Comparison of ENCODE assay signal across 11 mouse cellular contexts in the genomic region with DNA sequence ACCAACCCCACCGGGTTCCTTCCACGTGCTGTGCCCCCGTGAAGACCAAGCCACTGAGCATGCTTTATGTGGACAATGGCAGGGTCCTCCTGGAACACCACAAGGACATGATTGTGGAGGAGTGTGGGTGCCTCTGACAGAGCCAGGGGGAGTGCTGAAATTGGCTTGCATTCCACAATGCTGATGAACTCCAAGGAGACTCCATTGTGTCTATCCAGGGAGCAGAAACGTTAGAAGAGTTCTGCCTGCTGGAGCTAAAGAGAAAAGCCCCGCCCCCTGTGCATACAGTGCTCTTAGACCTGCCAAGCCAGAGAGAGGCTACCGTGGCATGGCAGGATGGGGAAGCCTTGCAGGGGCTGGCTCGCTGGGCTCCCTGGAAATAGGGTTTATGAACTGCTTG. TPM values are rescaled to one million over a fixed set of nuclear protein-coding genes. Genes with fewer than 3 reads are reported as not detected.
DNase-seq lines count a peak whose midpoint lies in the region; ATAC-seq and TF ChIP-seq lines count a peak whose summit lies in the region.
"Had no signal": no experiment of that assay in that cellular context is flagged by ENCODE, and none has a peak within 500 bp of the region (broad histone marks: within the 10 kb centered on the region; RNA-seq: fewer than 3 reads in every experiment).

No protein-coding gene starts in this region.

- H3K9me3 ChIP-seq in kidney, postnatal 0 days (replicated peaks; ENCODE audit: low read length), result no peaks in the 10 kb centered on the region
- no peaks in the 10 kb centered on the region for H3K9me3 ChIP-seq in embryonic facial prominence, embryonic 13.5 days
- H3K9me3 ChIP-seq in midbrain, embryonic 12.5 days, result no peaks in the 10 kb centered on the region
- H3K9me3 ChIP-seq: neural tube, embryonic 12.5 days had no signal

- H3K4me1 ChIP-seq in kidney, postnatal 0 days (replicated peaks; ENCODE audit: insufficient read depth, low read length), result no peaks in the 10 kb centered on the region
- H3K4me1 ChIP-seq in embryonic facial prominence, embryonic 13.5 days, result peaks cover 12% of the 10 kb centered on the region
- peaks cover 12% of the 10 kb centered on the region for H3K4me1 ChIP-seq in midbrain, embryonic 12.5 days

- WGBS in kidney, postnatal 0 days, result 21% methylated on average over 7 of the region's 7 CpGs
- 32% methylated on average over 7 of the region's 7 CpGs for WGBS in embryonic facial prominence, embryonic 13.5 days
- 33% methylated on average over 7 of the region's 7 CpGs for WGBS in midbrain, embryonic 12.5 days

- no peak for ATAC-seq in kidney, postnatal 0 days (replicated peaks; ENCODE audit: low FRiP score, low read depth)
- ATAC-seq in embryonic facial prominence, embryonic 13.5 days (ENCODE audit: insufficient number of reproducible peaks, insufficient read depth, low FRiP score, low TSS enrichment, low read depth), result no peak
- 0 out of 2 replicates have a peak, but pooled peaks have one; percentile 27 for ATAC-seq in midbrain, embryonic 12.5 days (ENCODE audit: low FRiP score, low read depth)

- no peak overlapping the region for H3K4me2 ChIP-seq in kidney, postnatal 0 days (ENCODE audit: low read length)
- H3K4me2 ChIP-seq in embryonic facial prominence, embryonic 13.5 days, result peak overlapping the region; percentile 37
- no peak overlapping the region for H3K4me2 ChIP-seq in midbrain, embryonic 12.5 days (replicated peaks)
- H3K4me2 ChIP-seq: neural tube, embryonic 12.5 days had no signal

- H3K36me3 ChIP-seq in kidney, postnatal 0 days (ENCODE audit: insufficient read depth, low read length), result no peaks in the 10 kb centered on the region
- H3K36me3 ChIP-seq in embryonic facial prominence, embryonic 13.5 days, result peaks cover 3% of the 10 kb centered on the region
- peaks cover 1% of the 10 kb centered on the region; the same call in 1 of the 2 replicates for H3K36me3 ChIP-seq in midbrain, embryonic 12.5 days

- no peak overlapping the region for H3K4me3 ChIP-seq in kidney, postnatal 0 days (replicated peaks; ENCODE audit: low read depth, low read length)
- H3K4me3 ChIP-seq in embryonic facial prominence, embryonic 13.5 days, result no peak overlapping the region
- no peak overlapping the region for H3K4me3 ChIP-seq in midbrain, embryonic 12.5 days
- H3K4me3 ChIP-seq: neural tube, embryonic 12.5 days had no signal

- peaks cover 5% of the 10 kb centered on the region; the same call in 1 of the 2 replicates for H3K27me3 ChIP-seq in kidney, postnatal 0 days (ENCODE audit: insufficient read depth, low read length)
- peaks cover 18% of the 10 kb centered on the region for H3K27me3 ChIP-seq in embryonic facial prominence, embryonic 13.5 days
- H3K27me3 ChIP-seq in midbrain, embryonic 12.5 days, result peaks cover 17% of the 10 kb centered on the region

- peak; percentile 59 for DNase-seq in kidney, postnatal 0 days (ENCODE audit: low spot score)
- no peak for DNase-seq in kidney, postnatal 14 days
- DNase-seq in Muller cell, postnatal 12 days (ENCODE audit: inconsistent ontology term), result peak; percentile 53
- DNase-seq in cerebellum, adult 11-12 months, result no peak
- no peak for DNase-seq in gastrocnemius, adult 8-10 months (ENCODE audit: low spot score in 2 of 2)
- DNase-seq: cerebellum, adult 9-10 months; gastrocnemius, postnatal 14 days had no signal

- H3K27ac ChIP-seq in kidney, postnatal 0 days, result no peak overlapping the region
- no peak overlapping the region for H3K27ac ChIP-seq in embryonic facial prominence, embryonic 13.5 days
- H3K27ac ChIP-seq in midbrain, embryonic 12.5 days (replicated peaks), result no peak overlapping the region
- H3K27ac ChIP-seq: neural tube, embryonic 12.5 days had no signal

- no peak overlapping the region for H3K9ac ChIP-seq in kidney, postnatal 0 days (ENCODE audit: low read depth, low read length)
- H3K9ac ChIP-seq in embryonic facial prominence, embryonic 13.5 days, result no peak overlapping the region
- no peak overlapping the region for H3K9ac ChIP-seq in midbrain, embryonic 12.5 days (replicated peaks)
- H3K9ac ChIP-seq: neural tube, embryonic 12.5 days had no signal

- no peak for TF ChIP-seq CTCF in kidney, postnatal 0 days (IDR thresholded peaks at IDR 0.05; ENCODE audit: low read depth)

RNA-seq across cellular contexts. Expression of a gene that starts 6.7 kb away (rescaled TPM):
- 0.36 and 0.45 TPM in 2 replicates for polyA plus RNA-seq in kidney, postnatal 0 days (2015; fragmentation: Nextera tagmentation; extraction: Ambion mirVana)
- 0.15 and 0.25 TPM in 2 replicates for polyA plus RNA-seq in embryonic facial prominence, embryonic 13.5 days (2015; fragmentation: Nextera tagmentation; extraction: Ambion mirVana)
- polyA plus RNA-seq in midbrain, embryonic 12.5 days (2016; fragmentation: Nextera tagmentation; extraction: Ambion mirVana), result not detected in 2 replicates
- total RNA-seq in gastrocnemius, adult 8-10 months (2022), result under 1 TPM in 3 of 4 experiments, not detected in 1; 0.12 to 0.24 (median 0.13) TPM
- polyA plus RNA-seq: neural tube, embryonic 12.5 days; stomach, embryonic 14.5 days had no signal

RNA-seq across cellular contexts. Expression of a gene that starts 28.0 kb away (rescaled TPM):
- polyA plus RNA-seq in kidney, postnatal 0 days (2015; fragmentation: Nextera tagmentation; extraction: Ambion mirVana), result 72.2 and 75.0 TPM in 2 replicates
- polyA plus RNA-seq in embryonic facial prominence, embryonic 13.5 days (2015; fragmentation: Nextera tagmentation; extraction: Ambion mirVana), result 63.3 and 67.6 TPM in 2 replicates
- 78.9 and 79.2 TPM in 2 replicates for polyA plus RNA-seq in midbrain, embryonic 12.5 days (2016; fragmentation: Nextera tagmentation; extraction: Ambion mirVana)
- 100 to 1,000 TPM; 154 to 242 (median 183) TPM for total RNA-seq in gastrocnemius, adult 8-10 months (2022)

RNA-seq across cellular contexts. Expression of a gene that starts 41.2 kb away (rescaled TPM):
- polyA plus RNA-seq in kidney, postnatal 0 days (2015; fragmentation: Nextera tagmentation; extraction: Ambion mirVana), result 20.2 and 24.8 TPM in 2 replicates
- 22.4 and 22.5 TPM in 2 replicates for polyA plus RNA-seq in embryonic facial prominence, embryonic 13.5 days (2015; fragmentation: Nextera tagmentation; extraction: Ambion mirVana)
- 24.7 and 25.3 TPM in 2 replicates for polyA plus RNA-seq in midbrain, embryonic 12.5 days (2016; fragmentation: Nextera tagmentation; extraction: Ambion mirVana)
- total RNA-seq in gastrocnemius, adult 8-10 months (2022), result 1 to 10 TPM; 2.7 to 5.7 (median 4.5) TPM

RNA-seq across cellular contexts. Expression of a gene that starts 51.1 kb away (rescaled TPM):
- polyA plus RNA-seq in kidney, postnatal 0 days (2015; fragmentation: Nextera tagmentation; extraction: Ambion mirVana), result 5.7 and 6.4 TPM in 2 replicates
- 10.2 and 12.4 TPM in 2 replicates for polyA plus RNA-seq in embryonic facial prominence, embryonic 13.5 days (2015; fragmentation: Nextera tagmentation; extraction: Ambion mirVana)
- 13.7 and 14.3 TPM in 2 replicates for polyA plus RNA-seq in midbrain, embryonic 12.5 days (2016; fragmentation: Nextera tagmentation; extraction: Ambion mirVana)
- 100 to 1,000 TPM; 151 to 195 (median 168) TPM for total RNA-seq in gastrocnemius, adult 8-10 months (2022)

Comparison
In these comparisons a context has a peak if more than half of its experiments do, and no peak if none do; other contexts are left out.
1. DNase-seq: peak in kidney, postnatal 0 days (single experiment) and Muller cell, postnatal 12 days (single experiment); none in kidney, postnatal 14 days (single experiment), cerebellum, adult 11-12 months (single experiment) and gastrocnemius, adult 8-10 months (0 of 2).